8 mouse cellular contexts compared by ENCODE assay signal in the genomic region with DNA sequence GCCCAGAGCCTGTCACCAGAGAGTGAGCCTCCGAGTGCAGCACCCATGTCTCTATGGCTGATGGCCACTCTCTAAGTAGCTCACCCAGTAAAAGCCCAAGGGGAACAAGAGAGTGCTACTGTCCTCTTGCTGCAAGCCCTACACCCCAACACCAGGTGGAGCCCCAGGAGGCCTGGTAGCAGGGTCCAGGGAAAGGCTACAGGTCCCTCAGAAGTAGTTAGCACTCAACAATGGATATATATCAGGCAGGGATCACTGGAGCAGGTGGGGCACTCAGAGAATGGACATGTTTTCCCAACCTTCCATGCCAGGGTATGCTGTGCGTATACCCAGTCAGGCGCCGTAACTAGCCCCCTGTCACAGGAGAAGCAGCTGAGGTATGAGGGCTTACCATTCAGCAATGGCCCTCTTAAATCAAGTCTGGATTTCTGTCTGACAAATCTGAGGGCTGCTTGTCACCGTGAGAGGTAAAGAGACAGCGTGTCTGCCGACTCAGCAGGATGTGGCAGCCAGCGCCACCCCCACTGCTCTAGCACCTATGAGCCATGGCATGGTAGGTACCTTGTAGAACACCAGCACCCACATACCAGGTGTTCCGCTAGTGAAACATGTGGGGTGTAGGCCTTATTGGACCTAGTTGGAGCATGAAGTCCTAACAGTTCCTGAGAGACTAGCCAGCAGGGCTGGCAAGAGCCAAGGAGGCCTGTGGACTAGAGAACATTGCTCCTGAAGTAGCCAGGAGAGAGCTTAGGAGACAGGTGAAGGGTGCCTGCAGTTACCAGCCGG. TPM values are rescaled to one million over a fixed set of nuclear protein-coding genes. Genes with fewer than 3 reads are reported as not detected.
DNase-seq lines count a peak whose midpoint lies in the region; ATAC-seq and TF ChIP-seq lines count a peak whose summit lies in the region.

No protein-coding gene starts in this region.

- peak; percentile 46 for DNase-seq in cerebellum, adult 8-10 months
- no peak for DNase-seq in cerebellum, adult 11 months
- DNase-seq in 416B (ENCODE audit: low read depth), result peak; percentile 66
- DNase-seq in adrenal gland, postnatal 36 days, result peak; percentile 44 to 74
- no peak for DNase-seq in limb, embryonic 10.5 days (ENCODE audit: low spot score)
- DNase-seq in gastrocnemius, postnatal 25 days, result no peak

- H3K4me1 ChIP-seq in heart, embryonic 14.5 days (ENCODE audit: control insufficient read depth in 2 of 2, insufficient read depth in 2 of 2, low read length in 2 of 2), result peaks cover 67 to 81% of the 10 kb centered on the region in 2 experiments
- H3K4me1 ChIP-seq in limb, embryonic 10.5 days, result peaks cover 66% of the 10 kb centered on the region
- peaks cover 86% of the 10 kb centered on the region for H3K4me1 ChIP-seq in olfactory bulb, adult 2 months (ENCODE audit: control insufficient read depth, insufficient read depth, low read length)

- 85% methylated on average over 10 of the region's 10 CpGs for WGBS in heart, embryonic 14.5 days
- 91% methylated on average over 10 of the region's 10 CpGs for WGBS in limb, embryonic 10.5 days
- WGBS in olfactory bulb, adult 2 months, result 85% methylated on average over 10 of the region's 10 CpGs

- H3K27ac ChIP-seq in heart, embryonic 14.5 days (replicated peaks in 1 of 2; ENCODE audit: control insufficient read depth in 1 of 2, insufficient read depth in 1 of 2, low read depth in 2 of 2, low read length in 2 of 2), result peak overlapping the region; percentile 96 to 97
- peak overlapping the region; percentile 15; the same call in 1 of the 2 replicates for H3K27ac ChIP-seq in limb, embryonic 10.5 days
- peak overlapping the region; percentile 88 for H3K27ac ChIP-seq in olfactory bulb, adult 2 months (ENCODE audit: insufficient read depth, low read depth, low read length)

- H3K4me2 ChIP-seq in heart, embryonic 14.5 days (ENCODE audit: low read length), result no peak overlapping the region

- H3K9me3 ChIP-seq in heart, embryonic 14.5 days (ENCODE audit: control insufficient read depth, low read length), result no peaks in the 10 kb centered on the region
- H3K9me3 ChIP-seq in limb, embryonic 10.5 days (replicated peaks), result no peaks in the 10 kb centered on the region

- H3K9ac ChIP-seq in heart, embryonic 14.5 days (ENCODE audit: low read length), result peak overlapping the region; percentile 58

- ATAC-seq in heart, embryonic 14.5 days (ENCODE audit: insufficient number of reproducible peaks, insufficient read depth, low FRiP score, low read depth), result no peak

- H3K36me3 ChIP-seq in heart, embryonic 14.5 days (ENCODE audit: control insufficient read depth, insufficient read depth, low read length), result no peaks in the 10 kb centered on the region
- no peaks in the 10 kb centered on the region for H3K36me3 ChIP-seq in limb, embryonic 10.5 days

- TF ChIP-seq CTCF in olfactory bulb, adult 2 months (IDR thresholded peaks at IDR 0.05; ENCODE audit: insufficient read depth, low read depth, low read length), result no peak

- H3K27me3 ChIP-seq in heart, embryonic 14.5 days (ENCODE audit: control insufficient read depth, insufficient read depth, low read length), result no peaks in the 10 kb centered on the region
- 0 out of 2 replicates have a peak, but pooled peaks cover 6% of the 10 kb centered on the region for H3K27me3 ChIP-seq in limb, embryonic 10.5 days (ENCODE audit: low read depth, poor library complexity, severe bottlenecking)

- no peak for TF ChIP-seq POLR2A in olfactory bulb, adult 2 months (IDR thresholded peaks at IDR 0.05; ENCODE audit: insufficient read depth, low read depth, low read length)

- H3K4me3 ChIP-seq in heart, embryonic 14.5 days (ENCODE audit: control insufficient read depth in 1 of 2, insufficient read depth in 1 of 2, low read depth in 1 of 2, low read length in 2 of 2), result no peak overlapping the region
- no peak overlapping the region for H3K4me3 ChIP-seq in limb, embryonic 10.5 days
- no peak overlapping the region for H3K4me3 ChIP-seq in olfactory bulb, adult 2 months (ENCODE audit: insufficient read depth, low read depth, low read length)

RNA-seq across cellular contexts. Expression of gene Morn1, which starts 42.9 kb away (rescaled TPM):
- total RNA-seq in adrenal gland, postnatal 36 days (2021), result 1 to 10 TPM; 7.7 to 7.9 TPM
- polyA plus RNA-seq in heart, embryonic 14.5 days (2014; fragmentation: Nextera tagmentation; extraction: Ambion mirVana), result 2.5 and 3.0 TPM in 2 replicates
- 3.5 and 6.5 TPM in 2 replicates for polyA plus RNA-seq in limb, embryonic 10.5 days (2016; fragmentation: Nextera tagmentation; extraction: Ambion mirVana)
- not detected in 2 replicates for polyA plus RNA-seq in olfactory bulb, adult 2 months (2012; ENCODE audit: insufficient read depth, insufficient read length, low replicate concordance, missing spikeins)
- 1 to 10 TPM; 2.2 to 2.4 TPM for total RNA-seq in gastrocnemius, postnatal 25 days (2021)

RNA-seq across cellular contexts. Expression of gene Rer1, which starts 43.1 kb away (rescaled TPM):
- 100 to 1,000 TPM; 106 to 114 TPM for total RNA-seq in adrenal gland, postnatal 36 days (2021)
- polyA plus RNA-seq in heart, embryonic 14.5 days (2014; fragmentation: Nextera tagmentation; extraction: Ambion mirVana), result 131 and 141 TPM in 2 replicates
- 133 and 142 TPM in 2 replicates for polyA plus RNA-seq in limb, embryonic 10.5 days (2016; fragmentation: Nextera tagmentation; extraction: Ambion mirVana)
- not detected in 2 replicates for polyA plus RNA-seq in olfactory bulb, adult 2 months (2012; ENCODE audit: insufficient read depth, insufficient read length, low replicate concordance, missing spikeins)
- 10 to 100 TPM; 44.8 to 51.3 TPM for total RNA-seq in gastrocnemius, postnatal 25 days (2021)

Comparison
In these comparisons a context has a peak if more than half of its experiments do, and no peak if none do; other contexts are left out.
1. DNase-seq: peak in cerebellum, adult 8-10 months (single experiment), 416B (single experiment) and adrenal gland, postnatal 36 days (2 of 2); none in cerebellum, adult 11 months (single experiment), limb, embryonic 10.5 days (single experiment) and gastrocnemius, postnatal 25 days (single experiment).
2. H3K27ac ChIP-seq: peak in every context shown above with its lines; median percentile 96 in heart, embryonic 14.5 days; 88 in olfactory bulb, adult 2 months; 15 in limb, embryonic 10.5 days.